Mouse (Mus musculus): ENCODE data around the gene Gen1.

Gene Gen1

DNA sequence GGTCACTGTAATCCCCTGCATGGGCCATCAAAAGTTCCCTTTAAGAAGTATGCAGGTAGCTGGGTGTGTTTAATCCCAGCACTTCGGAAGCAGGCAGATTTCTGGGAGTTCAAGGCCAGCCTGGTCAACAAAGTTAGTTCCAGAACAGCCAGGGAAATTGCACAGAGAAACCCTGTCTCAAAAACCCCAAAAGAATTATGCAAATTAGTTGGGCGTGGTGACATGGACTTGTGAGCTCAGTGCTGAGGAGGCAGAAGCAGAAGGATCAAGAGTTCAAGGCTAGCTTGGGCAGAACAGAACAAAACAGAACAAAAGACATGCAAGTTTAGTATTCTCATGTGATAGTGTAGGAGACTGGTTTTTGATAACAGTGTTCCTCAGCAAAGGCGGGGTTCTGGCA lies 43.0 kb downstream of the Gen1 start:
- DNase-seq, result no peak

DNA sequence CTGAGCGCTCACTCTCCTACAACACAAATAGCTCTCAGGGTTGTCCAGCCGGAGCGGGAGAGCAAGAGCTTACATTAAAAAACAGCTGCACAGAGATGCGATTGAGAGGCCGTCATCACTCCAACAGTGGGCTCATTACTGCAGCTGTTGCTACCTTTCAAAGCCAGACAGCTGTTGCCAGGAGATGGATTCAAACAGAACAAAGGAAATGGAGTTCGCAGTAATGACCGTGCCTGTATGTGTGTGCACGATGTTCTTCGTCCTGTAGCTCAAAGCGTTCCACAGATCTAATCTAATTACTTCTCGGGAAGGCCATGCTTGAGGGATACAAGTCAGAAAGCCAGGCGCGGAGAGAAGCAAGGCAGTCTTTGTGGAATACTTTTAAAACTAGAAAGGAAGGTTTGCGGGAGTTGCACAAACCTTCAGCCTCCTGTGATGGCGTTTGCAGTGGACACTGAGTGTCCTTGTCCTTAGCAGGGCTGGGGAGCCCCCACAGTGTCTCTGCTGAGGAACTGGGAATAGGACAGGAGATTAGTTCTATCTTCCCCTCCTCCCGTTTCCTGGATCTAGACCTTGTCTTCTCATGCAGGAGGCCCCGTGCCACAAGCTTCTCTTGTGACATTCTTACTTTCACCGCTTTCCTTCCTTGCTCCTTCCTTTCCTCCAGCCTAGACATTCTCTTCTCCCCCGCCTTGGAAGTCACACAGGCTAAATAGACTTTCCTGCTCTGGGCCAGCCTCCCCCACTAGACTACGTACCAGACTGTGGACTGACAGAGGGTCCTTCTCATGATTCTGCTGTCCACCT lies 43.9 kb downstream of the Gen1 start:
- DNase-seq, result no peak

DNA sequence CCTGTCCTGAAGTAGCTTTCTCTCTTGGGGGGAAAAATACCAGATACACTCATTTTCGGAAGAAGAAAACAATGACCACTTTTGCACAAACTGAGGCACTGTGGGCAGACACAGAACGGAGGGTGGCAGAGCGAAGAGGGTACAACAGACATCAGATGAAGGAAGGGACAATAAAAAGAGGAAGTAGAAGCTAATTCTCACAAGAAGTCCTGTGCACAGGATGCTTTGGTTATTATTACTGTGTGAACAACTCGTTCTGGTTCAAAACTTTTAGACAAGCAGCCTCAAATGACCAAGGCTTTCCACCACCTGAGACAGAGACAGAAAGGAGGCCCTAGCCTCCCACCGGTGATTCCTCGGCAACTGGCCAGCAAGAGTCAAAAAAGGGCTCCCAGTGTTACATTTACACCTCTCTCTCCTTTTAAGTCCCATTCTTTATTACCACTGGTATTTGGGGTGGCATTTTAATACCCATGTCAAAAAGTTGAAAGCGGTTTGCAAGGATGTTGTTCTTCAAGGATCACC lies 47.8 kb downstream of the Gen1 start:
- no peak for DNase-seq

DNA sequence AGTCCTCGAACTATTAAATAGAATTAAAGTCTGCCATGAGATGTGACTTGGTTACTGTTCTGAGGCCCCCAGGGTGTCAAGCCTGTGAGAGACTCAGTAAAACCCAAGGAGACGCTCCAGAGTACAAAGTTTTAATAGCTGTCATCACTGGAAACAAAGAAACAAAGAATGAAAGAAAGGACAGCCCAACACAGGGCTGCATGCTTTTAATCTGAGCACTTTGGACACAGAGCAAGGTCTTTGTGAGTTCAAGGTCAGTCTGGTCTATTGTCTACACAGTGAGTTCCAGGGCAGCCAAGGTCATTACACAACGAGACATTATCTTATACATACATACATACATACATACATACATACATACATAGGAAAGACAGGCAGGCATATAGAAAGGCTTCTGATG lies 49.1 kb downstream of the Gen1 start:
- no peak for DNase-seq

DNA sequence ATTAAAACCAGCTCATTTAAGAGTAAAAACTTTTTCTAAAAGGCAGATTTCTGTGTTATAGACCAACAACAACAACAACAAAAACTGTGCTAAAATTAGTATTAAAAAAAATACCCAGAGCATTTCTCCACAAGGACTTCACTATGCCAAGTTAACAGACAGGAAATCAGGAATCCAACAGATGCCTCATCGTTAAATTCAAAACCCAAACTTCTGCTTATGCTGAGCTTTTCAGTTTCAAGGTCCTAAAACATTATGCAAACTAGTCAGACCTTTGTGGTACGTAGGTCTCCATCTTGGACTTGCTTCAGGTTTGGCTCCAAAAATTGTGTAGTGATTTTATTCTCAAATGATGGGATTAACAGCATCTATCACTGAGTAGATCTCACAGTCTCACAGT lies 50.0 kb downstream of the Gen1 start:
- no peak for DNase-seq

DNA sequence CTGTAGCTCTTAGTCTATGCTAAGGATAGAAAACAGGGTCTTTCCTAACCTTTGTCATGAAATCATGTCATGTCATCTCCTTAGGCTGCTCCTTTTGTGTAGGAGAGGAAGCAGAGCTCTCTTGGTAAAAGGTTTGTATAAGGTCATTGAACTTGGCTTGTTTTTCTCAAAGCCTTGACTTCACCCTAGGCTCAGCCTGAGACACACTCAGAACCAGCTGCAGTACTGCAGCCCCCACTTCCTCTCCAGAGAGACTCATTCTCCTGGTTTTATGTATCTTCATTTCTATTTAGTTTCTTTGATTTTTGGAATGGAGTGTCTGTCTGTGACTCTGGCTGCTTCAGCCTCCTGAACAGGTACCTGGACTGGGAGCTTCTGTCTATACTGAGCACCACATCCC lies 50.8 kb downstream of the Gen1 start:
- no peak for DNase-seq

DNA sequence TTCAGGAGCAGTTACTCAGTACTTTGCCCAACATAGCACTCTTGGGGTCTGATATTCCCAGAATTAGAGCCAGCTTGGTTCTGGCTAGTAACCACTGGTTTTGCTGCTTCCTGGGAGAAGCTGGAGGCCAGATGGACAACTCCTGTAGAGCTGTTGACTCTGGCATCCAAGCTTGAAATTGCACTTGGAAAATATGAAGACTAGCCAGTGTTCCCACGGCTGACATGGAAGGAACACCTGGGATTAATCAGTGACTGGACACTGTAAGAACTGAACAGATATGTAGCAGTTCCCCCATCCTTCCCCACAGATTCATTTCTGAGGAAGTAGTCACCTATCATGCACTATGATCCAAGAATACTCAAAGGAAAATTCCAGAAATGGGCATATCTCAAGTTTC lies 52.7 kb downstream of the Gen1 start:
- DNase-seq, result no peak

DNA sequence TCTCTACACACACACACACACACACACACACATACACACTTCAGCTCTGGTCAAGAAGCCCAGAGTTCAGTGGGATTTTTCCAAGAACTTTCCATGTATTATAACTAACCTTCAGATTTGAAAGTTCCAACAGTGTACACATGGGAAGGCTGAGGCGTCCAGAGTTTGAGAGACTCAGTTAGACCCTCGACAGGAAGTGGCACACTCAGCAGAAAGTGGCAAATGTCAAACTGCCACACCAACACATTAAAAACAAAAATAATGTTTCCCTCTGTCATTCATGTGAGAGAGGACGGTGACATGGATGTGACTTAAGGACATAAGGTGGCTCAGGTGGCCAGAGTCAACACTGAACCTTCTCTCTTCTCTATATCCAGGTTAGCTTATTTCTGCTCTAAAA lies 55.2 kb downstream of the Gen1 start:
- DNase-seq, result no peak

DNA sequence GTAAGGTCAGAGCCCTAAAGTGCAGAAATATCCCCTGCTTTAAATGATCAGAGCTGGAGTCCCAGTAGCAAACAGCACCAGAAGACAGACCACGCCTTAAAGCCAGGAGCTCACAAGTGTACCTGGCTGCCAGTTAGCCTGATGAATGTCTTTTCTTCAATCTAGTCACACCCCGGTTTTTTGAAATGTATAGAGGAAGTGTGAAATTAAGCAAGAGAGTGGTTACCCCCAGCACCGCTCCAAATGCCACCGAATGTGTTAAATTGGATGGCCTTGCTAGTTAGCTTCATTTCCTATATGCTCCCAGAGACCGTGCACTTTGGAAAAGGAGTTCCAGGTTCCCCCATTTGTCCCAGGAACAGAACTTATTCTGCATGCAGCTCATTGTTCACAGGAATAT lies 56.0 kb downstream of the Gen1 start:
- DNase-seq, result no peak

DNA sequence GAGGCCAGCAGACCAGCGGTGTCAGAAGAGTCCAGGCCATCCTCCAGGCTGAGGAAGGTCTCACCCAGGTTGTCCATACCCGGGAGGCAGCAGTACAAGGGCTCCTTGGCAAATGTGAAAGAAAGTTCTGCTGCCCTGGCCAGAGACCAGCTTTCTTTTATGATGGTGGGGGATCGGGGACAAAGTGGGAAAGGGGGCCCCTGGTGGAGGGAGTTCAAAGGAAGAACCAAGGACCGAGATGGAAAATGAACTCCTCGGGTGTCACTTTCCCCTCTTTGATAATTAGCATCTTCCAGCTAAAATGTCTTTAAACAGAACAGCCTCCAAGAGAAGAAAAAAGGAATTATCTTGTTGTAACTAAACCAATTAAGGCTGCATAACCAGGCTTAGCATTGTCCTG lies 56.7 kb downstream of the Gen1 start, which contains the start of gene Msgn1:
Gene Msgn1, minus strand, starts transcription at position 101 of the 400 bp plus-strand sequence.
- no peak for DNase-seq

DNA sequence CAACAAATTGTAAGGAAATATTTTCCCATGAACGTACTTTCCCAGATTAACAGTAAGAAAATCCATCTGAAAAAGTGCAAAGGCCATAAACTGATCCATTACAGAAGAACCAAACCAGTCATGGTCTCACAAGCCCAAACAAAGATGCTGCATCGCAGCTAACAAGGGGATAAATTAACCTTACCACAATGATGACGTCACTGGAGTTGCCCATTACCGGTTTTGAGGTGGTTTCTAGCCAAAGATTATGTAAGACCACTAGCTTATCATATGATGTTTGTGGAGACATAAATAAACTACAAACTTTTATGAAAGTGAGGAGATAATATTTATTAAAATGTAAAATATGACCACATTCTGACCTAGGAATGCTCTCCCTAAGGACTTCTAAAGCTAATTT lies 59.3 kb downstream of the Gen1 start:
- no peak for DNase-seq

DNA sequence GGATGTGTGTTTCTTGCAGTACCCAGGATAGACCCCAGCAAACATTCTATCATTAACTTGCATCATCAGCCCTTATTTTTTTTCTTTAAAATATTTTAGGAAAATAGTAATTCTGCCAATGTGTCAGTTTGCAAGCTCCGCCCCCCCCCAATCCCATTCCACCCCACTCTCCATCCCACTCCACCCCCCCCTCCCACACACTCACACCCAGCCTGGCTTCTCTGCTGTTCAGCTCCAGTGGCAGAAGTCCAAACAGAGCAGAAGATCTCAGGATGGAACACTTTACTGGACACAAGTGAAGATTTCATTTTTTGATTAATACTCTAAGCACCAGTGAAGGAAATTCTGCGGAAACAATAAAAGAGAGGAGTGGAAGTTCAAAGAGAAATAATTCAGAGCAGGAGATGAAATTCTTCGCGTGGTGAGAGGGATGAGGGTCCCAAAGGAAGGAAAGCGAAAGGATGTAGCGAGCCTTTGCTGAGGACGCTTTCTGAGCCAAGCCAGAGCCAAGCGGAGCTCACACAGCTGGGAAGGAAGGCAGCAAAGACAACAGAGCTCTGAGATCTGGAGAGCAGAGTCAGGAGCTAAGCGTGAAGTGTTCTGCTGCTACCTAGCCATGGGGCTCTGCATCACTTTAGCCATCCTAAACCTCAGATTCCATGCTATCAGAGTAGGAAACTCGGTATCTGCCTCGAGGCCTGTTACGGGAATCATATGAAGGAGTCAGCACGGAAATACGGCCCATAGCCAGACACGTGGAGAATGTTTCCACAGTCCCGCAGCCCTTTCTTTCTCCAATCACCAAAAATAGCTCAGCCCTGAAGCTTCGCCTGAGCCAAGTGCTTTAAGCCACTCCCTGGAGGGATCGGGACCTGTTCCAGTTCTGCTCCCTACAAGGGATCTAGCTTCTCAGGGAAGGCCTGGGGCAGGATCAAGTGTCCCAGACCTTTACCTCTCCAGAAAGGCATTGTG lies 61.6 kb downstream of the Gen1 start:
- DNase-seq, result peak; percentile 8

DNA sequence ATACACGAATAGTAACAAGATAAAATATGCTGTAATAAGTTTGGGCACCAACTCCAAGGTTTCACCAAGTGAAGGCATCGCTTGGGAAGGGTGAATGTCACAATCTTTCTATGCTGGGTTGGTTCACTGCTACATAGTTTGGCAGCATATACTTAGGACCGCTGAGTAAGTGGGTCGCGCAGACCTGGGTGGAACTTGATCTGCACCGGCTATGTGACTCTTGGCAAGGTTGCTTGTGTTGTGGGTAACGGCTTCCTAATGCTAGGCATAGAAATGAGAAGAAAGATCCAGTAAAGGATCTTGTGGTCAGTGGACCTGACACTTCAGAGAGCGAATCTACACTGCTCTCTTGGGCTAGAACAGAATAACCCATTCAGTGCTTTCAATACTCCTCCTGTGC lies 63.1 kb downstream of the Gen1 start:
- no peak for DNase-seq

DNA sequence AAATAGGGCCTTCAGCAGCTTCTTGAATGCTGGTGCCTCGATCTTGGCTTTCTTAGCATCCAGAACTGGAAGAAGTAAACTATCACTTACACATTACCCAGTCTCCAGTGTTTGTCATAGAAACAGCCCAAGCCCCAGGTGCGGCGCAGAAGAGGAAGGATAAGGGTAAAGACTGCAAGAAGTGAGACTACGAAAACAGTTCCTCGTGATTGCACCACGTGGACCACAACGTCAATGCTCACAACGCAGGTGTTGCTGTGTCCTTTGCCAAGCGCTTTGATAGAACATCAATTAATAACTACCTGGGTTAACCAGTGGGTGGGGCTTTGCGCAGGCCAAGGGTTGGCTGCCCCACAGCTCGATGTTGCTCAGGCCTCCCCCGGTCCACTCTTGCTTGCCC lies 64.9 kb downstream of the Gen1 start:
- DNase-seq, result no peak

DNA sequence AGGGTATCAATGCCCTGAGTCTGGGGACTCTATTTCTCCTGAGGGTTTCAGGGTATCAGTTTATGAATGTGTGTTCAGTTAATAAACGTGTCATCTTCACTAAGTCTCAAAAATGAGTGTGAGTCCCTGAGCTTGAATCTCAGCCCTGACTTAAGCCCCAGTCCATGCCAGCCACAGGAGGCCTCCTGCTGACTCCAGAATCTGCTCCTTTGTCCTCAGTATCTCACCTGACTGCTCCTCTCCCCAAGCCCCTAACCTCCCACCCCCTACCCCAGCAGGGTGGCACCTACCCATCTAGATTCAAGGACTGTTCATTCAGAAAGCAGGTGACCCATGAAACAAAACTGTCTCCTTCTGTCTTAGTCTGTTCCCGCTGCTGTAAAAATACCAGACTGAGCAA lies 67.0 kb downstream of the Gen1 start:
- no peak for DNase-seq

DNA sequence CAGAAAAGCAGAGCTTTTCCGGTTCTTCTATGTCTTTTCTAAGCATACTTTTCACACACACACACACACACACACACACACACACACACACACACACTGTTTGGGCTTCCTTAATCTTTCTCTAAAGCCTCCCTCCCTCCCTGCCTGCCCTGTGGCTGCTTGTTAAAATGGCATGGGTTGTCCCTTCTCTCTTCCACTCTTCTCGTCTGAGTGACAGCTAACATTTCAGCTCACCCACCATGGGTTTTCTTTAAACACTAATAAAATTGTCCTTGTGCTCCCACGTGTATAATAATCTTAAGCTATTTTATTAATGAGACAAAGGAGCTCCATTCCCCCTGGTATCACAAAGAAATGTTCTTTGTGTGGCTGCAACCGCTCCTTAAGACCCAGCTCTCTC lies 67.6 kb downstream of the Gen1 start:
- DNase-seq, result no peak

DNA sequence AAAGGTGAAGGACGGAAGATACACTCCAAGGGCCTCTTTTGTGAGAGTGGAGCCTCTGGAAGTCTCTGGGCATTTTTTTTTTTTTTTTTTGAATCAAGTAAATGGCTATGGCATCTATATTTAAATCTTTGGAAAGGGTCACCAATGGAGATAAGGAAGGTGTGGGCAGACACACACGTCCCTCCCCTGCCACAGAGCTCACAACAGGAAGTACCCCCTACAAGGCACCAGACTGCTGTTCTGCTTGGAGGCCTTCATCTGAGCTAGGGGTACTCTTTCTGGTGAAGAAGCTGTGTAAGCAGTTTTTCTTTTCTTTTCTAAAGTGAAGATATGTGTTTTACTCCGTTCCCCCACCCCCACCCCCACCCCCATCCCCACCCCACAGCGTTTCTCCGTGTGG lies 68.8 kb downstream of the Gen1 start:
- no peak for DNase-seq

DNA sequence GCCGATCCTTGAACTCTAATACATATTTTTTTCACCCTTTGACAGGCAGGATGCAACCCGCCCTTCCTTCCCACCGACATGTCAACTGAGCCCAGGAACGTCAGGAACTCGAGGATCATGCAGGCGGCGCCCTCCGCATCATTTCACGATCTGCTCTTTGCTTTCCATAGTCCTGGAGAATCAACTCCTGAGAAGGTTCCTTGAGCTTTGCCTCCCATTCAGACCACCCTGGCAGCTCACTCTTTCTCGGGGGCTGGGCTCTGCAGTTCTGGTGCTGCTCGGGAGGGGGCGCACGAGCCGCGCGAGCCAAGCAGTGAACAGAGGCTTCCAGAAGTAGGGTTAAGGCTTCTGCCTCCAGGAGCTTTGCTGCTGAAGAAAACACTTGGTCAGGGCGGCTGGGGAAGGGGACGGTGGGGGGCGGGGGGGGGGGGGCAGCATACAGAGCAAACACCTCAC lies 69.4 kb downstream of the Gen1 start:
- peak; percentile 28 for DNase-seq

DNA sequence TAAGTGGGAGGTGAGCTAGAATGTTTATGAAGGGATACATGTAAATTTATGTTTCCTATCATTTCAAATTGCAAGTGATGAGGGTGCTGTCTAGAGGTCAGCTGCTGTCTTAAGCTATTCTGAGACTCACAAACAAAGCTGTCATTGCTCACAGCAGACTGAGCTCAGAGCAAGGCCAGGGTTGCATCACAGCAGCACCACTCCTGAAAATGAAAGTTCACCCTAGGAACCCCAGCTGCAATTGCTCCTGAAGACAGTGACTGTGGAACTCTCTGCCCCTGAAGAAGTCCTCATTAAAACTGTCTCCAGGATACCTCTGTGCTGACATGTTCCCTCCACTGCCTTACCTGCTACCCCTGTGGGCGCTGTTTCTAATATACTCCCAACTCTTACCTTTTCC lies 70.6 kb downstream of the Gen1 start:
- no peak for DNase-seq
